15 mouse cellular contexts compared by ENCODE assay signal in the genomic region with DNA sequence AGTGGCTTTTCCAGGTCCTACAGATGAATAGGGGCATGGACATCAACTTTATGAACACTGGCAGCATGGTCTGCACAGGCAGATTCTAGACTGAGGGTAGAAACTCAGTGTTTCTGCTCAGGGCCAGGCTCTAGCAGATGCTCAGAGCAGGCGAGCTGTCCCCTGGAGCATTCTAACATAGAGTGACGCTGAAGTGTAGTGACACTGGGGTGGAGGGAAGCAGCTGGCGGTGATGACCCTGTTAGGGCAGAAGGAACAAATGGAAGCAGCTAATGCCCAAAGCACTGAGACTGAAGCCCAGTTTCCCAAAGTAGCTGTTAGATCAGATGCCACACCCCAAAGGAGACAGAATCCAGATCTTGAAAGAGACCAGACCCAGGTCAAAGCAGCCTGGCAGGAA. TPM values are rescaled to one million over a fixed set of nuclear protein-coding genes. Genes with fewer than 3 reads are reported as not detected.
A peak's percentile ranks its signal among the peaks of the same experiment; 100 is the strongest.
DNase-seq lines count a peak whose midpoint lies in the region; ATAC-seq lines count a peak whose summit lies in the region.
"Had no signal": no experiment of that assay in that cellular context is flagged by ENCODE, and none has a peak within 500 bp of the region (broad histone marks: within the 10 kb centered on the region; RNA-seq: fewer than 3 reads in every experiment).

No protein-coding gene starts in this region.

- H3K4me2 ChIP-seq in hindbrain, embryonic 16.5 days (ENCODE audit: low read length): no peak overlapping the region
- no peak overlapping the region for H3K4me2 ChIP-seq in midbrain, embryonic 12.5 days (replicated peaks)
- no peak overlapping the region for H3K4me2 ChIP-seq in midbrain, embryonic 15.5 days
- H3K4me2 ChIP-seq: embryonic facial prominence, embryonic 12.5 days; heart, embryonic 12.5 days; intestine, embryonic 15.5 days had no signal

- H3K9me3 ChIP-seq in hindbrain, embryonic 10.5 days: no peaks in the 10 kb centered on the region
- no peaks in the 10 kb centered on the region for H3K9me3 ChIP-seq in hindbrain, embryonic 16.5 days (ENCODE audit: control insufficient read depth, low read length)
- H3K9me3 ChIP-seq in midbrain, embryonic 12.5 days: no peaks in the 10 kb centered on the region
- H3K9me3 ChIP-seq in midbrain, embryonic 15.5 days: no peaks in the 10 kb centered on the region
- H3K9me3 ChIP-seq: embryonic facial prominence, embryonic 12.5 days; intestine, embryonic 15.5 days had no signal

- no peaks in the 10 kb centered on the region for H3K27me3 ChIP-seq in hindbrain, embryonic 10.5 days (ENCODE audit: insufficient read depth, poor library complexity, severe bottlenecking)
- H3K27me3 ChIP-seq in hindbrain, embryonic 16.5 days (replicated peaks; ENCODE audit: control insufficient read depth, insufficient read depth, low read length): no peaks in the 10 kb centered on the region
- H3K27me3 ChIP-seq in midbrain, embryonic 12.5 days: no peaks in the 10 kb centered on the region
- H3K27me3 ChIP-seq in midbrain, embryonic 15.5 days (replicated peaks): no peaks in the 10 kb centered on the region
- H3K27me3 ChIP-seq: embryonic facial prominence, embryonic 12.5 days; heart, embryonic 12.5 days; intestine, embryonic 15.5 days had no signal

- H3K4me1 ChIP-seq in hindbrain, embryonic 10.5 days (replicated peaks): peaks cover 23% of the 10 kb centered on the region
- H3K4me1 ChIP-seq in hindbrain, embryonic 16.5 days (ENCODE audit: control insufficient read depth, insufficient read depth, low read depth, low read length): peaks cover 8% of the 10 kb centered on the region
- H3K4me1 ChIP-seq in midbrain, embryonic 12.5 days: peaks cover 14% of the 10 kb centered on the region
- peaks cover 4% of the 10 kb centered on the region; the same call in 1 of the 2 replicates for H3K4me1 ChIP-seq in midbrain, embryonic 15.5 days

- DNase-seq in cerebellum, postnatal 10 days: peak; percentile 44 to 55
- DNase-seq in cerebellum, adult 9-10 months: no peak
- no peak for DNase-seq in hindbrain, embryonic 10.5 days (ENCODE audit: low spot score)
- DNase-seq in retina, embryonic 14.5 days (ENCODE audit: low spot score): peak; percentile 64
- DNase-seq in liver: no peak
- DNase-seq: cerebellum, adult 11-12 months; gastrocnemius, postnatal 14 days; kidney, adult 18-20 months had no signal

- H3K27ac ChIP-seq in hindbrain, embryonic 10.5 days: peak overlapping the region; percentile 57
- H3K27ac ChIP-seq in hindbrain, embryonic 16.5 days (ENCODE audit: low read depth, low read length): no peak overlapping the region
- peak overlapping the region; percentile 61 for H3K27ac ChIP-seq in midbrain, embryonic 12.5 days (replicated peaks)
- H3K27ac ChIP-seq in midbrain, embryonic 15.5 days: no peak overlapping the region
- H3K27ac ChIP-seq: embryonic facial prominence, embryonic 12.5 days; intestine, embryonic 15.5 days had no signal

- H3K4me3 ChIP-seq in hindbrain, embryonic 10.5 days: no peak overlapping the region
- no peak overlapping the region for H3K4me3 ChIP-seq in hindbrain, embryonic 16.5 days (ENCODE audit: low read length)
- H3K4me3 ChIP-seq in midbrain, embryonic 12.5 days: no peak overlapping the region
- no peak overlapping the region for H3K4me3 ChIP-seq in midbrain, embryonic 15.5 days
- H3K4me3 ChIP-seq: embryonic facial prominence, embryonic 12.5 days; heart, embryonic 12.5 days; intestine, embryonic 15.5 days had no signal

- WGBS in hindbrain, embryonic 10.5 days: 73% methylated on average over 3 of the region's 3 CpGs
- WGBS in hindbrain, embryonic 16.5 days: 56% methylated on average over 3 of the region's 3 CpGs
- WGBS in midbrain, embryonic 12.5 days: 64% methylated on average over 3 of the region's 3 CpGs
- 63% methylated on average over 3 of the region's 3 CpGs for WGBS in midbrain, embryonic 15.5 days

- H3K36me3 ChIP-seq in hindbrain, embryonic 10.5 days: peaks cover 28% of the 10 kb centered on the region
- H3K36me3 ChIP-seq in hindbrain, embryonic 16.5 days (ENCODE audit: control insufficient read depth, insufficient read depth, low read length): no peaks in the 10 kb centered on the region
- peaks cover 37% of the 10 kb centered on the region for H3K36me3 ChIP-seq in midbrain, embryonic 12.5 days
- H3K36me3 ChIP-seq in midbrain, embryonic 15.5 days (replicated peaks): no peaks in the 10 kb centered on the region
- H3K36me3 ChIP-seq: embryonic facial prominence, embryonic 12.5 days had no signal

- no peak overlapping the region for H3K9ac ChIP-seq in hindbrain, embryonic 16.5 days (ENCODE audit: low read depth, low read length)
- H3K9ac ChIP-seq in midbrain, embryonic 12.5 days (replicated peaks): no peak overlapping the region
- H3K9ac ChIP-seq in midbrain, embryonic 15.5 days: no peak overlapping the region
- H3K9ac ChIP-seq: embryonic facial prominence, embryonic 12.5 days; heart, embryonic 12.5 days; intestine, embryonic 15.5 days had no signal

- no peak for ATAC-seq in hindbrain, embryonic 16.5 days
- ATAC-seq in midbrain, embryonic 12.5 days (ENCODE audit: low FRiP score, low read depth): no peak
- no peak for ATAC-seq in midbrain, embryonic 15.5 days (replicated peaks)
- ATAC-seq: forebrain, embryonic 16.5 days; intestine, embryonic 15.5 days had no signal

RNA-seq across cellular contexts. Expression of a gene that starts 48.0 kb away (rescaled TPM):
- polyA plus RNA-seq in hindbrain, embryonic 10.5 days (2016; fragmentation: Nextera tagmentation; extraction: Ambion mirVana): 32.9 and 34.0 TPM in 2 replicates
- 42.6 and 47.6 TPM in 2 replicates for polyA plus RNA-seq in hindbrain, embryonic 16.5 days (2015; fragmentation: Nextera tagmentation; extraction: Ambion mirVana)
- 144 and 150 TPM in 2 replicates for polyA plus RNA-seq in midbrain, embryonic 12.5 days (2016; fragmentation: Nextera tagmentation; extraction: Ambion mirVana)
- 60.1 and 61.7 TPM in 2 replicates for polyA plus RNA-seq in midbrain, embryonic 15.5 days (2015; fragmentation: Nextera tagmentation; extraction: Ambion mirVana)

Comparison
In these comparisons a context has a peak if more than half of its experiments do, and no peak if none do; other contexts are left out.
1. DNase-seq: peak in cerebellum, postnatal 10 days (2 of 2) and retina, embryonic 14.5 days (single experiment); none in cerebellum, adult 9-10 months (single experiment), hindbrain, embryonic 10.5 days (single experiment) and liver (single experiment).
2. H3K27ac ChIP-seq: peak in hindbrain, embryonic 10.5 days (single experiment) and midbrain, embryonic 12.5 days (single experiment); none in hindbrain, embryonic 16.5 days (single experiment) and midbrain, embryonic 15.5 days (single experiment).